Mouse (Mus musculus) lung, embryonic 14.5 days (tissue): ENCODE results near the gene Nectin2. TPM values are rescaled to one million over a fixed set of nuclear protein-coding genes. Genes with fewer than 3 reads are reported as not detected.
"Not testable (repeated sequence)": the region's sequence is repeated elsewhere in the genome, so short reads cannot be mapped to it uniquely, and the experiment has no call there.

Source experiments
- ATAC-seq: fragments of 200-750 bp; cut with Nextera tagmentation; 2 replicates; pipeline ENCODE4 v1.8.0; 2017; ENCODE audit warnings: mild to moderate bottlenecking, moderate TSS enrichment, moderate library complexity; ENCODE audit not compliant: insufficient read depth
- DNase-seq: peaks from one replicate; pipeline ENCODE4 v3.0.0-alpha.2; 2015
- H3K27ac ChIP-seq: fragments of 300-500 bp; sonication (generic); 2 replicates; pipeline ENCODE4 v1.5.1; 2014; ENCODE audit warnings: low read depth, mild to moderate bottlenecking, moderate library complexity
- H3K27me3 ChIP-seq: fragments of 300-500 bp; sonication (generic); 2 replicates; pipeline ENCODE4 v1.6.1; 2014; ENCODE audit warnings: low read length, control low read depth; ENCODE audit not compliant: insufficient read depth
- H3K36me3 ChIP-seq: fragments of 300-500 bp; sonication (generic); 2 replicates; pipeline ENCODE4 v1.6.1; 2014; ENCODE audit warnings: control low read depth; ENCODE audit not compliant: insufficient read depth
- H3K4me1 ChIP-seq: fragments of 300-500 bp; sonication (generic); 2 replicates; pipeline ENCODE4 v1.6.1; 2014; ENCODE audit warnings: antibody characterized with exemption, control low read depth; ENCODE audit not compliant: insufficient read depth
- H3K4me2 ChIP-seq: fragments of 300-500 bp; sonication (generic); 2 replicates; pipeline ENCODE4 v1.6.1; 2014; ENCODE audit warnings: mild to moderate bottlenecking
- H3K4me3 ChIP-seq: fragments of 300-500 bp; sonication (generic); 2 replicates; pipeline ENCODE4 v1.5.1; 2014; ENCODE audit warnings: low read depth, low read length
- H3K9ac ChIP-seq: fragments of 300-500 bp; sonication (generic); 2 replicates; pipeline ENCODE4 v1.6.1; 2014
- H3K9me3 ChIP-seq: fragments of 300-500 bp; sonication (generic); 2 replicates; pipeline ENCODE4 v1.6.1; 2016; ENCODE audit warnings: low read depth, low read length, control low read depth
- CTCF ChIP-seq: IDR thresholded peaks from 2 replicates; pipeline ENCODE4 v1.5.1; 2016; ENCODE audit warnings: antibody characterized with exemption, low read depth
- WGBS: fragments of 180-500 bp; shearing (Covaris S2); extraction: QIAGEN DNeasy Blood & Tissue Kit; methylation state at CpG from one replicate; pipeline ENCODE4 v1.1.7; 2014; 5-methylcytosine and 5-hydroxymethylcytosine counted together
- polyA plus RNA-seq: library from polyadenylated mRNA; unstranded; fragments of >200 nt; fragmentation: Nextera tagmentation; extraction: Ambion mirVana; gene quantifications from 2 replicates; pipeline ENCODE4 v1.2.1, GENCODE M21; 2014

Gene Nectin2
- polyA plus RNA-seq, 1 experiment from 2014 or later = 125 TPM

- Histone ChIP-seq H3K27ac (no peak overlapping the region), H3K9ac (no peak overlapping the region), H3K4me1 (peaks cover 6% of the 10 kb centered on the region), H3K4me3 (no peak overlapping the region), H3K9me3 (no peaks in the 10 kb centered on the region), H3K4me2 (no peak overlapping the region), H3K36me3 (no peaks in the 10 kb centered on the region), H3K27me3 (no peaks in the 10 kb centered on the region)
- WGBS = 89% methylated on average over 10 of the region's 10 CpGs
- DNase-seq (no peak), ATAC-seq (no peak)
- no peak for TF ChIP-seq CTCF
Measured at GRCm38 (mm10) chr7:19688101-19688500, 62.2 kb downstream of the Nectin2 start.

DNA sequence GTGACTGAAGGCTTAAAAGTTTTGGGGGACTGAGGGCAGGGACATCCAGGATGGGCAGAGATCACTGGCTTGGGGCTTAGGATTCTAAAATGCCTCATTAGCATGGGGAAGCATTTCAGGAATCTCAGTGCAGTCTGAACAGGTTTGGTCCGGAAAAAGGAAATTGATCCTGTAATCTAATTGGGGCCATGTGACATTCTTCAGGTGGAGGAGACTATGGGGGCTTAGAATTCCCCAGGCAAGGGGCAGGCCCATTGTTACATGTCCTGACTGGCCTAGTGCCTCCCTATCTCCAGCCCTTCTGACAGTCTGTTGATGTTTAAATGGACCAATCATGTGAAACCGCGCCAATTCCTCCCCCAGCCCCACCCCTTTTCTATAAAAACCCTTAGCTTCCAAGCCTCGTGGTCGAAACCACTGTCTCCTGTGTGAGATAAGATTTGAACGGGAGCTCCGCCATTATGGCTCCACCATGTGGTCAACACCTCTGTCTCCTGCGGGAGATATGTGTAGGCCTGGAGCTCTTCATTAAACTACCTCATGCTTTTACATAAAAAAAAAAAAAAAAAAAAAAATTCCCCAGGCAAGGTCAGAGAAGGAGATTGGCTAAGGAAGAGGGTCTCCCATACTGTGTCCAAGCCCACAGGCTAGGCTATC is 63.2 kb downstream of the Nectin2 start:
- not testable (repeated sequence) for H3K4me3 ChIP-seq, H3K4me2 ChIP-seq, H3K27ac ChIP-seq, H3K9ac ChIP-seq, H3K36me3 ChIP-seq, H3K9me3 ChIP-seq, H3K27me3 ChIP-seq, H3K4me1 ChIP-seq, DNase-seq
- 0 out of 2 replicates have a peak, but pooled peaks have one; percentile 24 for ATAC-seq
- WGBS = 58% methylated on average over 8 of the region's 8 CpGs

GRCm38 (mm10) chr7:19686521-19686920 is 63.8 kb downstream of the Nectin2 start:
- Histone ChIP-seq H3K4me3 (no peak overlapping the region), H3K9ac (no peak overlapping the region), H3K27me3 (no peaks in the 10 kb centered on the region), H3K4me2 (no peak overlapping the region), H3K9me3 (no peaks in the 10 kb centered on the region), H3K4me1 (no peaks in the 10 kb centered on the region), H3K36me3 (no peaks in the 10 kb centered on the region), H3K27ac (no peak overlapping the region)
- TF ChIP-seq CTCF = no peak
- no peak for ATAC-seq
- 86% methylated on average over 6 of the region's 6 CpGs for WGBS
- DNase-seq = no peak

DNA sequence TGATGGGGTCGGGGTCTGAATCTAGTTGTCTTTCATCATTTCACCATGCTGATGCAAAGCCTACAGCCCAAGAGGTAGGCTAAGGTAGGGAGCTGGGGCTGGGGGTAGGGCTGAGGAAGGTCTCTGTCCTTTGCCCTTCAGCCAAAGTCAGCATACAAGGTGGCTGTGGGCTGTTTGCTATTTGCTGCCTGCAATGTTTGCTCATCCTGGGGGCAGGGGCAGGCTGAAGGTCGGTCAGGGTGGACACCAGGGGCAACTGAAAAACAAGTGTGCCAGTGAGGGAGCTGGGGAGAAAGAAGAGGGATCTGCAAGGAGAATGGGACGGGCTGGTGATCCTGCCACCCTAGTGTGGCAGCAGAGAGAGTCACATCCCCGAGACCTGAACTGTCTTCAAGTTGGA is 64.9 kb downstream of the Nectin2 start:
- no peak for ATAC-seq

GRCm38 (mm10) chr7:19683771-19684201 is 66.5 kb downstream of the Nectin2 start:
- TF ChIP-seq CTCF = no peak
- Histone ChIP-seq H3K9me3 (no peaks in the 10 kb centered on the region), H3K4me3 (no peak overlapping the region), H3K4me2 (no peak overlapping the region), H3K27me3 (no peaks in the 10 kb centered on the region), H3K36me3 (no peaks in the 10 kb centered on the region), H3K27ac (no peak overlapping the region), H3K4me1 (no peaks in the 10 kb centered on the region), H3K9ac (no peak overlapping the region)
- 81% methylated on average over 6 of the region's 6 CpGs for WGBS
- ATAC-seq (no peak), DNase-seq (no peak)

More for the DNA sequence above, 64.9 kb downstream of the Nectin2 start:
- no peak for DNase-seq
- TF ChIP-seq CTCF = no peak
- H3K4me3 ChIP-seq = no peak overlapping the region
- H3K36me3 ChIP-seq = no peaks in the 10 kb centered on the region
- H3K4me1 ChIP-seq = no peaks in the 10 kb centered on the region
- no peaks in the 10 kb centered on the region for H3K9me3 ChIP-seq
- H3K27ac ChIP-seq = no peak overlapping the region
- H3K27me3 ChIP-seq = no peaks in the 10 kb centered on the region
- 49% methylated on average over 4 of the region's 4 CpGs for WGBS
- H3K9ac ChIP-seq = no peak overlapping the region
- no peak overlapping the region for H3K4me2 ChIP-seq

GRCm38 (mm10) chr7:19682979-19683378 is 67.3 kb downstream of the Nectin2 start:
- no peak for TF ChIP-seq CTCF
- H3K9ac ChIP-seq = no peak overlapping the region
- H3K4me2 ChIP-seq = no peak overlapping the region
- no peaks in the 10 kb centered on the region for H3K4me1 ChIP-seq
- peak; percentile 31 for DNase-seq
- ATAC-seq = no peak
- H3K27ac ChIP-seq = peak overlapping the region; percentile 75
- WGBS = 54% methylated on average over 3 of the region's 3 CpGs
- no peaks in the 10 kb centered on the region for H3K9me3 ChIP-seq
- H3K4me3 ChIP-seq = no peak overlapping the region
- H3K36me3 ChIP-seq = no peaks in the 10 kb centered on the region
- H3K27me3 ChIP-seq = no peaks in the 10 kb centered on the region

DNA sequence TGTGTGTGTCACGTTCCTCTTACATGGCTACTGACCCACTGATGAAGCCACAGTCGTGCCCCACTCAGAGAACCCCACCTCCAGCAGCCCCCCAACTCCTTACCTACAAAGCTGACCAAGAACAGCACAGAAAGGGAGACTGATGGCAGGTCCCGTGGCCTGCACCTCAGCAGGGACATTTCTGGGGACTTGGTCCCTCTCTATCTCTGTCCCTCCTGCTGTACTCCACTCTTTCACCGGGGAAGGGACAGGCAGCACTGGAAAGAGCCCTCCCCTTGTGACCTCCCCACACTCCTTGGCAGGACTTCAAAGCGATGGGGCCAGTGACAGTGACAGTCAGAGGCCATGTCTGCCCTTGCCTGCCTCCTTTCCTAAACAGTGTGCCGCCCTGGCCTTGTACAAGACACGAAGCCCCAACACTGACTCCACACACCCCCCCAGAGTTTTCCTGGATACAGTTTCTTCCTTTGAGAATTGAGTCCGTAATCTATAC is 69.0 kb downstream of the Nectin2 start, which contains the start of the genes Gm44805 and Apoc4:
TSS of gene Gm44805 (minus strand) at position 222 of the 493 bp plus-strand sequence.
TSS of gene Apoc4 (minus strand) at position 278 of the 493 bp plus-strand sequence.
- no peak within 1 kb of the TSS for H3K9ac ChIP-seq
- no peak within 1 kb of the TSS; the same call in 1 of the 2 replicates for H3K27ac ChIP-seq

More for the DNA sequence above, 69.0 kb downstream of the Nectin2 start, which contains the start of the genes Gm44805 and Apoc4:
- no peak for DNase-seq
- Histone ChIP-seq H3K9me3 (no peaks in the 10 kb centered on the region), H3K27me3 (no peaks in the 10 kb centered on the region), H3K4me3 (no peak within 1 kb of the TSS), H3K4me2 (no peak within 1 kb of the TSS), H3K36me3 (no peaks in the 10 kb centered on the region), H3K4me1 (no peaks in the 10 kb centered on the region)
- no peak for ATAC-seq
- no peak for TF ChIP-seq CTCF
- whole genome bisulfite sequencing = 42% methylated on average over 8 of the region's 8 CpGs
